Mouse (Mus musculus): Measurements from ENCODE around the gene Zbtb8a. TPM values are rescaled to one million over a fixed set of nuclear protein-coding genes. Genes with fewer than 3 reads are reported as not detected.

Zbtb8a gene
- polyA plus RNA-seq, 1 experiment, result 20.7 TPM

DNA sequence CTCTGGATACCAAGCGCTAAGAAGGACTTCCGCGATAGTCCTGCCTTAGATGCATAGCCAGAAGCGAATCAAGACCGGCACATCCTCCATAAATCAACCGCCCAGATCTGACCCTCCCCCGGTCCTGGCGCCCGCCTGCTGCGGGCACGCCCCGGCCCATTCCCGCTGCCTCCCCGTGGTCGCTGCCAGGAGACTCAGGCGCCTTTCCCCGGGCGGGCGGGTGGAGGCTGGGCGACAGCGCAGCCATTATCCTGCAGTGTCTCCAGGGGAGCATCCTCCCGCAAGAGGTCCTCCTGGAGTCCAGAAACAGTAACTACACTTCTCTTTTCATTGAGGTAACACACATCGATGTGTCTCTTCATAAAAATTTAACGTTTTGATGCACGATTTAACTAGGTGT is 28.5 kb upstream of the Zbtb8a start:
- no peaks in the 10 kb centered on the region for H3K4me1 ChIP-seq (ENCODE audit: control insufficient read depth, insufficient read depth, low read length)
- H3K36me3 ChIP-seq (ENCODE audit: control insufficient read depth, insufficient read depth, low read length, poor library complexity, severe bottlenecking), result no peaks in the 10 kb centered on the region

DNA sequence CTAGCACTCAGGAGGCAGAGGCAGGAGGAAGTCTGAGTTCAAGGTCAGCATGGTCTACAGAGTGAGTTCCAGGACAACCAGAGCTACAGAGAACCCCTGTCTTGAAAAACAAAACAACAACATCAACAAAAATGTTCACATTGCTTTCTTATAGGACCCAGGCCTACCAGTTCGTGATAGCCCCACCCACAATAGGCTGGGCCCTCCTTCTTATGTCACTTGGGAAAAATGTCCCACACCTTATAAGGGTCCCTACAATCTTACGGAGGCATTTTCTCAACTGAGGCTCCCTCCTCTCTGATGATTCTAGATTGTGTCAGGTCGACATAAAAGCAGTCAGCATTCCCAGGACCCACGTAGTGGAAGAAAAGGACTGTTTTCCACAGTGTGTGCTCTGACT is 21.9 kb upstream of the Zbtb8a start:
- TF ChIP-seq CTCF (IDR thresholded peaks at IDR 0.05; ENCODE audit: low read depth, low read length), result no peak
- no peak for TF ChIP-seq POLR2A (IDR thresholded peaks at IDR 0.05; ENCODE audit: insufficient read depth, low read length)
- TF ChIP-seq EP300 (IDR thresholded peaks at IDR 0.05; ENCODE audit: insufficient read depth, low read depth, low read length), result no peak
- no peaks in the 10 kb centered on the region for H3K4me1 ChIP-seq (ENCODE audit: control insufficient read depth, insufficient read depth, low read length)
- no peak overlapping the region for H3K27ac ChIP-seq (ENCODE audit: insufficient read depth, low read length)

More for the DNA sequence above, 28.5 kb upstream of the Zbtb8a start:
- Histone ChIP-seq H3K27me3 (ENCODE audit: control insufficient read depth, insufficient read depth, low read length, poor library complexity, severe bottlenecking) (no peaks in the 10 kb centered on the region), H3K9ac (ENCODE audit: low read depth, poor library complexity, severe bottlenecking) (peak overlapping the region; percentile 80), H3K4me3 (ENCODE audit: low read depth, low read length) (peak overlapping the region; percentile 53), H3K9me3 (replicated peaks; ENCODE audit: control insufficient read depth, insufficient read depth, low read length, poor library complexity, severe bottlenecking) (no peaks in the 10 kb centered on the region), H3K27ac (ENCODE audit: insufficient read depth, low read length) (peak overlapping the region; percentile 50; the same call in 1 of the 2 replicates)
- TF ChIP-seq EP300 (IDR thresholded peaks at IDR 0.05; ENCODE audit: insufficient read depth, low read depth, low read length) (no peak), CTCF (IDR thresholded peaks at IDR 0.05; ENCODE audit: low read depth, low read length) (peak; percentile 23), POLR2A (IDR thresholded peaks at IDR 0.05; ENCODE audit: insufficient read depth, low read length) (no peak)

DNA sequence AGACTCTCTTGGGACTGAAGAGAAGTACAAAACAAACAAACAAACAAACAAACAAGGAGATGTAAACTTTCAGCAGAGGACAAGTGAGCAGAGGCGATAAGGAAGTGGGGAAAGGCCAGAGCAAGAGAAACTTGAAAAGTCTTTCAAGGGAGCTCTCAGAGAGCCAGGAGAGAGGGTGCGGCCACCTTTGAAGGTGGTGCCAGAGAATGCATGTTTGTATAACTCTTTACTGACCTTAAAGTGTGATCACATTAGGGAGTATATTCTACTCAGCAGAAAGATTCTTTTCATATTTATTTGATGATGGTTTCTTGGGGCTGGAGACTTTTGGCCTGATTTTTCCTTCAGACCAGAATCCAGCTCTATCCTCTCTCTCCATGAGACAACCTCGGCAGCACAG is 19.0 kb upstream of the Zbtb8a start:
- H3K27ac ChIP-seq (ENCODE audit: insufficient read depth, low read length), result no peak overlapping the region
- no peaks in the 10 kb centered on the region for H3K27me3 ChIP-seq (ENCODE audit: control insufficient read depth, insufficient read depth, low read length, poor library complexity, severe bottlenecking)
- TF ChIP-seq POLR2A (IDR thresholded peaks at IDR 0.05; ENCODE audit: insufficient read depth, low read length) (no peak), CTCF (IDR thresholded peaks at IDR 0.05; ENCODE audit: low read depth, low read length) (no peak), EP300 (IDR thresholded peaks at IDR 0.05; ENCODE audit: insufficient read depth, low read depth, low read length) (no peak)
- no peaks in the 10 kb centered on the region for H3K9me3 ChIP-seq (replicated peaks; ENCODE audit: control insufficient read depth, insufficient read depth, low read length, poor library complexity, severe bottlenecking)
- no peak overlapping the region for H3K9ac ChIP-seq (ENCODE audit: low read depth, poor library complexity, severe bottlenecking)
- H3K36me3 ChIP-seq (ENCODE audit: control insufficient read depth, insufficient read depth, low read length, poor library complexity, severe bottlenecking), result no peaks in the 10 kb centered on the region
- H3K4me3 ChIP-seq (ENCODE audit: low read depth, low read length), result no peak overlapping the region
- peaks cover 5% of the 10 kb centered on the region for H3K4me1 ChIP-seq (ENCODE audit: control insufficient read depth, insufficient read depth, low read length)

More for the DNA sequence above, 21.9 kb upstream of the Zbtb8a start:
- Histone ChIP-seq H3K27me3 (ENCODE audit: control insufficient read depth, insufficient read depth, low read length, poor library complexity, severe bottlenecking) (no peaks in the 10 kb centered on the region), H3K36me3 (ENCODE audit: control insufficient read depth, insufficient read depth, low read length, poor library complexity, severe bottlenecking) (no peaks in the 10 kb centered on the region), H3K9ac (ENCODE audit: low read depth, poor library complexity, severe bottlenecking) (peak overlapping the region; percentile 49; the same call in 1 of the 2 replicates), H3K9me3 (replicated peaks; ENCODE audit: control insufficient read depth, insufficient read depth, low read length, poor library complexity, severe bottlenecking) (no peaks in the 10 kb centered on the region), H3K4me3 (ENCODE audit: low read depth, low read length) (no peak overlapping the region)

DNA sequence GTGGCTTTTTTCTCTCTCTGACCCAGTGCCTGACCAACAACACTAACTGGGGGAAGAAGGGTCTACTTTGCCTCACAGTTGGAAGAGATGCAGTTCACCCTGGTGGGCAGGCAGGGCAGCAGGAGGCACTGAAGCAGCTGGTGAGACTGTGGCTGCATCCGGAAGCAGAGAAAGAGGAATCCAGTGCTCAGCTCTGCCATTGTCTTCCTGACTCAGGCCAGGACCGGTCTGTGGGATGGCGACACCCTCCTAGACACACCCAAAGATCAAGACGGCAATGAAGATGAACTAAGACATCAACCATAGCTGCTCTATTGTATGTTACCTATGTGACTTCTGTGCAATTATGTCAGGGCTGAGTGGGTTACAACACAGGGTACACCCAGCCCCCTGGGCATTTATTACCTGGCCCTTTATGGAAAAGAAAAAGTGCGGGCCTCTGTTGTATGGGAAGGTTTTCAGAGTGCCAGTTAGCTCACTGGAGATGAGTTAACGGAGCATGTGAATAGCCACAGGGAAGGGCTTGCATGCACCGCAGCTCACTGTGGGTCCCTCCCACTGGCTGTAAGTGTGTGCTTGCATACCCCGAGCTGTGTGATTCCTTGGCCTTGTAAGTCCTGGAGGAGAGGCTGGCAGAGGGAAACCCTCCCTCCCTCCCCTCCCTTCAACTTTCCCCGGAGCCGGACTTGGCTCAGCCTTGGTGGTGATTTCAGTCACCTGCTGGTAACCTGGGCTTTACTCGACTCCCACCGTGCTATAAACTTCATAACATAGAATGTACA is 16.4 kb upstream of the Zbtb8a start:
- H3K4me3 ChIP-seq (ENCODE audit: low read depth, low read length), result no peak overlapping the region
- H3K36me3 ChIP-seq (ENCODE audit: control insufficient read depth, insufficient read depth, low read length, poor library complexity, severe bottlenecking), result no peaks in the 10 kb centered on the region
- H3K4me1 ChIP-seq (ENCODE audit: control insufficient read depth, insufficient read depth, low read length), result peaks cover 5% of the 10 kb centered on the region
- TF ChIP-seq EP300 (IDR thresholded peaks at IDR 0.05; ENCODE audit: insufficient read depth, low read depth, low read length) (peak; percentile 91), POLR2A (IDR thresholded peaks at IDR 0.05; ENCODE audit: insufficient read depth, low read length) (no peak)
- no peak overlapping the region for H3K27ac ChIP-seq (ENCODE audit: insufficient read depth, low read length)
- H3K9ac ChIP-seq (ENCODE audit: low read depth, poor library complexity, severe bottlenecking), result no peak overlapping the region
- H3K9me3 ChIP-seq (replicated peaks; ENCODE audit: control insufficient read depth, insufficient read depth, low read length, poor library complexity, severe bottlenecking), result no peaks in the 10 kb centered on the region
- no peaks in the 10 kb centered on the region for H3K27me3 ChIP-seq (ENCODE audit: control insufficient read depth, insufficient read depth, low read length, poor library complexity, severe bottlenecking)

DNA sequence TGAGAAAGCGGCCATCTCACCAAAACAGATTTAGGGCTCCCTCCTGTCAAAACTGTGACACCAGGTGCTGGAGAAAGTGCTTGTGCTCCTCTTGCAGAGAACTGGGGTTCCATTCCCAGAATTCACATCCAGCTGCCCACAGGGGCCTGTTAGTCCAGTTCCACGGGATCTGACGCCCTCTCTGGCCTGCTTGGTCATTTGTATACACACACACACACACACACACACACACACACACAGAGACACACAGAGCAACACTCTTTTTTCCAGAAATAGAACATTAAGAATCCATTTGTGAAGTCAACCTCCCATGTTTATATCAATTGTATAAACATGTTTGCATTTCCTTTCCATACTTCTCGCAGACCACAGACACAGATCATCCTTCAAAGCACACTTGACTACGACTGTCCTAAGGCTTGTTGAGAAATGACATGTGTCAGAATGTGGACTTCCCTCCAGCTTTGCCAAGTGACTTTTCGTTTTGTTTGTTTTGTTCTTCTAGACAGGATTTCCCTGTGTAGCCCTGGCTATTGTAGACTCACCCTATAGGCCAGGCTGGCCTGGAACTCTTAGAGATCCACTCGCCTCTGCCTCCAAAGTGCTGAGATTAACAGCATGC is 13.1 kb upstream of the Zbtb8a start:
- Histone ChIP-seq H3K4me1 (ENCODE audit: control insufficient read depth, insufficient read depth, low read length) (peaks cover 5% of the 10 kb centered on the region), H3K36me3 (ENCODE audit: control insufficient read depth, insufficient read depth, low read length, poor library complexity, severe bottlenecking) (no peaks in the 10 kb centered on the region), H3K4me3 (ENCODE audit: low read depth, low read length) (no peak overlapping the region), H3K9ac (ENCODE audit: low read depth, poor library complexity, severe bottlenecking) (no peak overlapping the region), H3K27ac (ENCODE audit: insufficient read depth, low read length) (no peak overlapping the region), H3K27me3 (ENCODE audit: control insufficient read depth, insufficient read depth, low read length, poor library complexity, severe bottlenecking) (no peaks in the 10 kb centered on the region), H3K9me3 (replicated peaks; ENCODE audit: control insufficient read depth, insufficient read depth, low read length, poor library complexity, severe bottlenecking) (no peaks in the 10 kb centered on the region)
- TF ChIP-seq EP300 (IDR thresholded peaks at IDR 0.05; ENCODE audit: insufficient read depth, low read depth, low read length) (no peak), POLR2A (IDR thresholded peaks at IDR 0.05; ENCODE audit: insufficient read depth, low read length) (no peak), CTCF (IDR thresholded peaks at IDR 0.05; ENCODE audit: low read depth, low read length) (no peak)

DNA sequence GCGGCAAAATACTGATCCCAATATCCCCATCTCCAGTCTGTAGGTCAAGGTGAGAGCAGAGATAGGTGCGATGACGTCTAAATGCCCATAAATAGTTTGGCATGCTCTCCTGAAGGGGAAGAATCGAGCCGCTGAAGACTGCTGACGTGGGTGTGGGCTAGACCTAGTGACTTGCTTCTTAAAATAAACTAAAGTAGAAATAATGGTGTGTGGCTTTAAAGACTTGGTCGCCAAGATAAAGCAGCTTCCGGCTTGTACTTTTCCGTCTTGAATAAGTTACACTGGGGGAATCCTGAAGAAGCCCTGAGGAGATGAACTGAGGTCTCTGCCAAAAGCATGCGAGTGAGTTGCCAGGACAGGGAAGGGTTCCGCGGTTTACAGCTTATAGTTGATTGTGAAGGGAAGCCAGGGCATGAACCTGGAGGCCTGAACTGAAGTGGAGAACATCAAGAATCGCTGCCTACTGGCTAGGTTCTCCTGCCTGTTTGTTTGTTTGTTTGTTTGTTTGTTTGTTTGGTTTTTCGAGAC is 12.4 kb upstream of the Zbtb8a start:
- Histone ChIP-seq H3K36me3 (ENCODE audit: control insufficient read depth, insufficient read depth, low read length, poor library complexity, severe bottlenecking) (no peaks in the 10 kb centered on the region), H3K27ac (ENCODE audit: insufficient read depth, low read length) (no peak overlapping the region), H3K9me3 (replicated peaks; ENCODE audit: control insufficient read depth, insufficient read depth, low read length, poor library complexity, severe bottlenecking) (no peaks in the 10 kb centered on the region), H3K4me1 (ENCODE audit: control insufficient read depth, insufficient read depth, low read length) (peaks cover 5% of the 10 kb centered on the region), H3K27me3 (ENCODE audit: control insufficient read depth, insufficient read depth, low read length, poor library complexity, severe bottlenecking) (no peaks in the 10 kb centered on the region), H3K9ac (ENCODE audit: low read depth, poor library complexity, severe bottlenecking) (0 out of 2 replicates have a peak overlapping the region, but pooled peaks have one; percentile 26), H3K4me3 (ENCODE audit: low read depth, low read length) (no peak overlapping the region)
- TF ChIP-seq EP300 (IDR thresholded peaks at IDR 0.05; ENCODE audit: insufficient read depth, low read depth, low read length), result no peak
- no peak for TF ChIP-seq CTCF (IDR thresholded peaks at IDR 0.05; ENCODE audit: low read depth, low read length)
- no peak for TF ChIP-seq POLR2A (IDR thresholded peaks at IDR 0.05; ENCODE audit: insufficient read depth, low read length)
